Mouse (Mus musculus): ENCODE results near the gene Tas1r1. TPM values are rescaled to one million over a fixed set of nuclear protein-coding genes. Genes with fewer than 3 reads are reported as not detected.

The Tas1r1 gene
- polyA plus RNA-seq, 1 experiment from 2014 or later, result 1.5 TPM

- Histone ChIP-seq H3K4me2 (peak overlapping the region; percentile 95), H3K36me3 (replicated peaks) (peaks cover 12% of the 10 kb centered on the region; the same call in 1 of the 2 replicates), H3K4me1 (peaks cover 22% of the 10 kb centered on the region), H3K9me3 (no peaks in the 10 kb centered on the region), H3K4me3 (peak overlapping the region; percentile 97), H3K27me3 (replicated peaks) (no peaks in the 10 kb centered on the region), H3K9ac (peak overlapping the region; percentile 78), H3K27ac (0 out of 2 replicates have a peak overlapping the region, but pooled peaks have one; percentile 72)
- 3% methylated on average over 56 of the region's 61 CpGs for WGBS
- ATAC-seq (replicated peaks), result no peak
Measured at GRCm38 (mm10) chr4:151994228-151995171, 43.9 kb downstream of the Tas1r1 start.

GRCm38 (mm10) chr4:151993035-151993434 is 45.3 kb downstream of the Tas1r1 start:
- H3K4me2 ChIP-seq, result no peak overlapping the region
- ATAC-seq (replicated peaks), result no peak
- no peak overlapping the region for H3K27ac ChIP-seq
- 83% methylated on average over 6 of the region's 6 CpGs for WGBS
- peaks cover 31% of the 10 kb centered on the region for H3K4me1 ChIP-seq
- no peak overlapping the region for H3K4me3 ChIP-seq
- no peaks in the 10 kb centered on the region for H3K9me3 ChIP-seq
- peaks cover 12% of the 10 kb centered on the region; the same call in 1 of the 2 replicates for H3K36me3 ChIP-seq (replicated peaks)
- H3K27me3 ChIP-seq (replicated peaks), result no peaks in the 10 kb centered on the region
- H3K9ac ChIP-seq, result no peak overlapping the region

- no peak overlapping the region for H3K4me3 ChIP-seq
- ATAC-seq (replicated peaks), result no peak
- no peak overlapping the region for H3K4me2 ChIP-seq
- H3K36me3 ChIP-seq (replicated peaks), result peaks cover 12% of the 10 kb centered on the region; the same call in 1 of the 2 replicates
- no peaks in the 10 kb centered on the region for H3K27me3 ChIP-seq (replicated peaks)
- no peak overlapping the region for H3K27ac ChIP-seq
- no peaks in the 10 kb centered on the region for H3K9me3 ChIP-seq
- no peak overlapping the region for H3K9ac ChIP-seq
- H3K4me1 ChIP-seq, result peaks cover 33% of the 10 kb centered on the region
- WGBS, result 91% methylated on average over 9 of the region's 9 CpGs
Measured at GRCm38 (mm10) chr4:151992091-151992490, 46.3 kb downstream of the Tas1r1 start.

GRCm38 (mm10) chr4:151989110-151989488 is 49.3 kb downstream of the Tas1r1 start:
- peaks cover 12% of the 10 kb centered on the region; the same call in 1 of the 2 replicates for H3K36me3 ChIP-seq (replicated peaks)
- H3K9me3 ChIP-seq, result no peaks in the 10 kb centered on the region
- peaks cover 29% of the 10 kb centered on the region for H3K4me1 ChIP-seq
- H3K4me3 ChIP-seq, result peak overlapping the region; percentile 87
- peak; percentile 14; the same call in 1 of the 2 replicates for ATAC-seq (replicated peaks)
- H3K27ac ChIP-seq, result no peak overlapping the region
- H3K27me3 ChIP-seq (replicated peaks), result no peaks in the 10 kb centered on the region
- H3K4me2 ChIP-seq, result peak overlapping the region; percentile 90
- 36% methylated on average over 6 of the region's 6 CpGs for WGBS
- peak overlapping the region; percentile 92; the same call in 1 of the 2 replicates for H3K9ac ChIP-seq

GRCm38 (mm10) chr4:151988342-151989109 is 49.8 kb downstream of the Tas1r1 start, which contains the start of gene Thap3:
Gene Thap3, minus strand, starts transcription at chr4:151988997.
- Histone ChIP-seq H3K4me3 (peak within 1 kb of the TSS; percentile 87), H3K27me3 (replicated peaks) (no peaks in the 10 kb centered on the region), H3K27ac (peak within 1 kb of the TSS; percentile 84), H3K36me3 (replicated peaks) (peaks cover 12% of the 10 kb centered on the region; the same call in 1 of the 2 replicates), H3K9me3 (no peaks in the 10 kb centered on the region), H3K4me2 (peak within 1 kb of the TSS; percentile 90), H3K9ac (peak within 1 kb of the TSS; percentile 92), H3K4me1 (peaks cover 24% of the 10 kb centered on the region)
- ATAC-seq (replicated peaks), result peak; percentile 73
- WGBS, result under 1% methylated on average over 51 of the region's 54 CpGs

- peak overlapping the region; percentile 92 for H3K9ac ChIP-seq
- peak overlapping the region; percentile 87 for H3K4me3 ChIP-seq
- peak overlapping the region; percentile 84 for H3K27ac ChIP-seq
- peaks cover 12% of the 10 kb centered on the region; the same call in 1 of the 2 replicates for H3K36me3 ChIP-seq (replicated peaks)
- no peaks in the 10 kb centered on the region for H3K27me3 ChIP-seq (replicated peaks)
- H3K9me3 ChIP-seq, result no peaks in the 10 kb centered on the region
- 25% methylated on average over 10 of the region's 10 CpGs for WGBS
- peaks cover 24% of the 10 kb centered on the region for H3K4me1 ChIP-seq
- peak overlapping the region; percentile 90 for H3K4me2 ChIP-seq
- 0 out of 2 replicates have a peak, but pooled peaks have one; percentile 4 for ATAC-seq (replicated peaks)
Measured at GRCm38 (mm10) chr4:151988014-151988341, 50.4 kb downstream of the Tas1r1 start.

- peaks cover 6% of the 10 kb centered on the region; the same call in 1 of the 2 replicates for H3K36me3 ChIP-seq (replicated peaks)
- no peak overlapping the region for H3K27ac ChIP-seq
- H3K4me1 ChIP-seq, result peaks cover 26% of the 10 kb centered on the region
- H3K9me3 ChIP-seq, result no peaks in the 10 kb centered on the region
- 66% methylated on average over 8 of the region's 8 CpGs for WGBS
- H3K27me3 ChIP-seq (replicated peaks), result no peaks in the 10 kb centered on the region
- H3K9ac ChIP-seq, result no peak overlapping the region
- no peak for ATAC-seq (replicated peaks)
- no peak overlapping the region for H3K4me2 ChIP-seq
- no peak overlapping the region for H3K4me3 ChIP-seq
Measured at GRCm38 (mm10) chr4:151986650-151987049, 51.7 kb downstream of the Tas1r1 start.

- no peak overlapping the region for H3K4me3 ChIP-seq
- no peak overlapping the region for H3K27ac ChIP-seq
- H3K27me3 ChIP-seq (replicated peaks), result no peaks in the 10 kb centered on the region
- no peaks in the 10 kb centered on the region for H3K9me3 ChIP-seq
- WGBS, result 50% methylated on average over 10 of the region's 10 CpGs
- H3K4me1 ChIP-seq, result peaks cover 28% of the 10 kb centered on the region
- peaks cover 1% of the 10 kb centered on the region; the same call in 1 of the 2 replicates for H3K36me3 ChIP-seq (replicated peaks)
- H3K9ac ChIP-seq, result no peak overlapping the region
- ATAC-seq (replicated peaks), result no peak
- H3K4me2 ChIP-seq, result no peak overlapping the region
Measured at GRCm38 (mm10) chr4:151985886-151986285, 52.5 kb downstream of the Tas1r1 start.

- WGBS, result 29% methylated on average over 8 of the region's 9 CpGs
- Histone ChIP-seq H3K4me3 (no peak overlapping the region), H3K27me3 (replicated peaks) (no peaks in the 10 kb centered on the region), H3K27ac (no peak overlapping the region), H3K36me3 (replicated peaks) (peaks cover 15% of the 10 kb centered on the region), H3K9ac (no peak overlapping the region), H3K9me3 (no peaks in the 10 kb centered on the region), H3K4me1 (peaks cover 23% of the 10 kb centered on the region), H3K4me2 (no peak overlapping the region)
- ATAC-seq (replicated peaks), result 0 out of 2 replicates have a peak, but pooled peaks have one; percentile 3
Measured at GRCm38 (mm10) chr4:151983560-151983959, 54.8 kb downstream of the Tas1r1 start.

GRCm38 (mm10) chr4:151983043-151983442 is 55.3 kb downstream of the Tas1r1 start:
- H3K4me1 ChIP-seq, result peaks cover 19% of the 10 kb centered on the region

GRCm38 (mm10) chr4:151981363-151981762 is 57.0 kb downstream of the Tas1r1 start:
- 13% methylated on average over 5 of the region's 5 CpGs for WGBS
- H3K36me3 ChIP-seq (replicated peaks), result peaks cover 22% of the 10 kb centered on the region
- no peak overlapping the region for H3K27ac ChIP-seq

More at GRCm38 (mm10) chr4:151983043-151983442, 55.3 kb downstream of the Tas1r1 start:
- no peaks in the 10 kb centered on the region for H3K9me3 ChIP-seq
- no peak overlapping the region for H3K4me3 ChIP-seq
- ATAC-seq (replicated peaks), result no peak
- H3K9ac ChIP-seq, result no peak overlapping the region
- no peak overlapping the region for H3K27ac ChIP-seq
- H3K27me3 ChIP-seq (replicated peaks), result no peaks in the 10 kb centered on the region
- H3K4me2 ChIP-seq, result no peak overlapping the region
- WGBS, result 60% methylated on average over 17 of the region's 17 CpGs
- peaks cover 15% of the 10 kb centered on the region for H3K36me3 ChIP-seq (replicated peaks)

GRCm38 (mm10) chr4:151980699-151981098 is 57.7 kb downstream of the Tas1r1 start:
- Histone ChIP-seq H3K4me2 (no peak overlapping the region), H3K9ac (no peak overlapping the region), H3K4me1 (peaks cover 4% of the 10 kb centered on the region; the same call in 1 of the 2 replicates), H3K27me3 (replicated peaks) (no peaks in the 10 kb centered on the region), H3K4me3 (no peak overlapping the region), H3K27ac (no peak overlapping the region), H3K9me3 (no peaks in the 10 kb centered on the region), H3K36me3 (replicated peaks) (peaks cover 22% of the 10 kb centered on the region)
- 81% methylated on average over 8 of the region's 8 CpGs for WGBS
- no peak for ATAC-seq (replicated peaks)

More at GRCm38 (mm10) chr4:151981363-151981762, 57.0 kb downstream of the Tas1r1 start:
- Histone ChIP-seq H3K9me3 (no peaks in the 10 kb centered on the region), H3K4me2 (no peak overlapping the region), H3K27me3 (replicated peaks) (no peaks in the 10 kb centered on the region), H3K4me3 (no peak overlapping the region), H3K9ac (no peak overlapping the region), H3K4me1 (peaks cover 4% of the 10 kb centered on the region; the same call in 1 of the 2 replicates)
- peak; percentile 56 for ATAC-seq (replicated peaks)

Data from midbrain, embryonic 15.5 days (tissue).